Mouse (Mus musculus): ENCODE measurements around the gene Jund.

Gene Jund

GRCm38 (mm10) chr8:70674716-70675115 is 24.0 kb upstream of the Jund start:
- no peak for DNase-seq (ENCODE audit: low spot score)

- no peak for DNase-seq (ENCODE audit: low spot score)
Observed at GRCm38 (mm10) chr8:70675336-70675735, 23.4 kb upstream of the Jund start.

- DNase-seq (ENCODE audit: low spot score) = no peak
Observed at GRCm38 (mm10) chr8:70677451-70678080, 21.2 kb upstream of the Jund start.

- no peak for DNase-seq (ENCODE audit: low spot score)
Observed at GRCm38 (mm10) chr8:70678679-70679078, 20.1 kb upstream of the Jund start.

- no peak for DNase-seq (ENCODE audit: low spot score)
Observed at GRCm38 (mm10) chr8:70679404-70679803, 19.3 kb upstream of the Jund start.

- DNase-seq (ENCODE audit: low spot score) = no peak
Observed at GRCm38 (mm10) chr8:70680039-70680438, 18.7 kb upstream of the Jund start.

- DNase-seq (ENCODE audit: low spot score) = no peak
Observed at GRCm38 (mm10) chr8:70681410-70681809, 17.3 kb upstream of the Jund start.

GRCm38 (mm10) chr8:70682193-70682592 is 16.6 kb upstream of the Jund start:
- DNase-seq (ENCODE audit: low spot score) = no peak

GRCm38 (mm10) chr8:70682692-70683091 is 16.1 kb upstream of the Jund start:
- DNase-seq (ENCODE audit: low spot score) = no peak

GRCm38 (mm10) chr8:70684291-70684690 is 14.5 kb upstream of the Jund start:
- peak; percentile 82 for DNase-seq (ENCODE audit: low spot score)

- no peak for DNase-seq (ENCODE audit: low spot score)
Observed at GRCm38 (mm10) chr8:70687576-70687975, 11.2 kb upstream of the Jund start.

- no peak for DNase-seq (ENCODE audit: low spot score)
Observed at GRCm38 (mm10) chr8:70688136-70688535, 10.6 kb upstream of the Jund start.

- no peak for DNase-seq (ENCODE audit: low spot score)
Observed at GRCm38 (mm10) chr8:70689892-70690390, 8.8 kb upstream of the Jund start.

- no peak for DNase-seq (ENCODE audit: low spot score)
Observed at GRCm38 (mm10) chr8:70691230-70691629, 7.5 kb upstream of the Jund start.

GRCm38 (mm10) chr8:70691727-70692231 is 7.0 kb upstream of the Jund start:
- DNase-seq (ENCODE audit: low spot score) = no peak

- no peak for DNase-seq (ENCODE audit: low spot score)
Observed at GRCm38 (mm10) chr8:70693636-70694035, 5.1 kb upstream of the Jund start.

- no peak for DNase-seq (ENCODE audit: low spot score)
Observed at GRCm38 (mm10) chr8:70695318-70696018, 3.3 kb upstream of the Jund start.

- DNase-seq (ENCODE audit: low spot score) = no peak
Observed at GRCm38 (mm10) chr8:70696019-70696885, 2.5 kb upstream of the Jund start.

- no peak for DNase-seq (ENCODE audit: low spot score)
Observed at GRCm38 (mm10) chr8:70696946-70697345, 1.8 kb upstream of the Jund start.

GRCm38 (mm10) chr8:70697366-70698250 is 1.1 kb upstream of the Jund start:
- DNase-seq (ENCODE audit: low spot score) = no peak

- DNase-seq (ENCODE audit: low spot score) = no peak
Observed at GRCm38 (mm10) chr8:70699116-70699833, 526 bp downstream of the Jund start.

Data from left cerebral cortex, adult 11 months (tissue).